Mouse (Mus musculus): ENCODE results near the gene Smarca5. TPM values are rescaled to one million over a fixed set of nuclear protein-coding genes. Genes with fewer than 3 reads are reported as not detected.
"Not testable (repeated sequence)": the region's sequence is repeated elsewhere in the genome, so short reads cannot be mapped to it uniquely, and the experiment has no call there.

Smarca5 gene
- 10 to 100 TPM; 47.0 to 59.6 TPM for total RNA-seq (2021)

DNA sequence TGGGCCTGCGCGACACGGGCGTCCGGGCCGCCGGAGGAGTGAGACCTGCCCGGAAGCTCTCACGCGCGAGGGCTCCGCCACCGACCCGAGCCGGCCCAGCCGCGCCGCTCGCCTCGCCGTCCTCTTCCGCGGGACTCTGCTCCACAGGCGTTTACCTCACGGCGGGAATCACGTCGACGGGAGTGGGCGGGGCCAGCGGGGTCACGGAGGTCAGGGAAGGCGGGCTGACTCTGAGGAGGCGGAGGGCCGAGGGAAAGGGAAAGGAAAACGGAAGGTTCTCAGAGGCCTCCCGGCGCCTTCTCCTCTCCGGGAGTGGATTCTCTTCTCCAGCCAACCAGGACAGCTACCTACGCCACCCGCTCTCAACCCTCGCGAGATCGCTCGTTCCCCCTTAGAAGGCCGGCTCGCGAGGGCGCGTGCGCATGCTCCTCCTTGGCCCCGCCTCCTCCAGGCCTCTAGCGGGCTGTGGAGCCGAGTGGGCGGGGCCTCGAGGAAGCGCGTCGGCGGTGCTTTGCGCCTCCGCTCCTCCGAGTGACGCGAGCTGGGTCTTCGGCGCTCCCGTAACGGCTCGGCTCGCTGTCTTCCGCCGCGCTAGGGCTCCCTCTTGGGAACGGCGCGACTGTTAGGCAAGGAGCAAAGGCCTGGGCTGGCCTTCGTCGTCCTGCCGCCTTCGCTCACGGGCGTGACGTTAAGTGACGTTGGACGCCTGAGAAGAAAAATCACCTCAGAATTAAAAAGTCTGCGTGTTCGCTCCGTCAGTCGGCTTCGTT, at the start of gene Smarca5:
Smarca5 (minus strand) TSS at position 343 of the 770 bp plus-strand sequence.
- intact Hi-C loops (cut with DNase I) = not testable (repeated sequence)
- DNase-seq (ENCODE audit: low spot score in 2 of 2) = peak; percentile 93 to 94

DNA sequence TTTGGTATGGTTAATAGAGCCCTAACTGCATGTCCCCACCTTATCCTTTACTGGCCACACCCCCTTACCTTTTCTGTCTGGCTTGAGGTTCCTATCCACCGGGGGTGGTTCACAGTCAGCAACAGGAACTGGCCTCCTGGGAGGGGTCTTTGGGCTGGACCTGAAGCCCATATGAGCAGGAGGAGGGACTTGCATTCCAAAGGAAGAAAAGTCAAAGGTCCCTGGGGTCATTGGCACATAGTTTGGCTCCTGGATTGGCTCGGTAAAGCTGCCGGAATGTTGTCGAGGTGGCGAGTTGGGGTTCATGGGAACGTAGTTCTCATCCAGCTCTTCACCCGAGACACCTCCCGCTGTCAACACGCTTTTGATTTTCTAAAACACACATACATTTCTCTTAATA, 45.3 kb upstream of the Smarca5 start:
- DNase-seq (ENCODE audit: low spot score in 2 of 2) = no peak
- intact Hi-C loops (cut with DNase I) = no loop called here

GRCm38 (mm10) chr8:80783271-80783670, 44.0 kb upstream of the Smarca5 start:
- DNase-seq (ENCODE audit: low spot score in 2 of 2) = no peak
- intact Hi-C loops (cut with DNase I) = no loop called here

GRCm38 (mm10) chr8:80781338-80781737, 42.0 kb upstream of the Smarca5 start:
- no peak for DNase-seq (ENCODE audit: low spot score in 2 of 2)
- intact Hi-C loops (cut with DNase I) = no loop called here

DNA sequence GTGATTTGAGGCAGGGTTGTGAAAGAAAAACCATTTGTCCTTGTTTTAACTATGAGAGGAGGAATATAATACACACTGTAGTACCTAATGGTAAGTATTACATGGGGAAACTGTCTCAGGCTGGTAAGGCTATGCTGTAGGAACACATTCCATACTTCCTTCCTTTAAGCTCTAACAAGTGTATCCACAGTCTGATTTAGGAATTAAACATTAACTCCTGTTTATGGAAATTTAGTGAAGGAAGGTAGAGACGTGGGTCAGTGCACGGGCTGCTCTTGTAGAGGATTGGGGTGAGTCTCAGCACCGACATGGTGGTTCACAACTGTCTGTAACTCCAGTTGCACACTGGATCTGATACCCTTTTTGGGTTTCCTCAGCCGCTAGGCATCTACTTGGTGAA, 41.0 kb upstream of the Smarca5 start:
- DNase-seq (ENCODE audit: low spot score in 2 of 2) = no peak
- intact Hi-C loops (cut with DNase I) = no loop called here

- no peak for DNase-seq (ENCODE audit: low spot score in 2 of 2)
- intact Hi-C loops (cut with DNase I) = loop anchor here (10.0 kb wide), 1 partner anchor 108 kb away; the partner anchor contains the start of gene Gab1
Measured at GRCm38 (mm10) chr8:80776436-80776835, 37.1 kb upstream of the Smarca5 start.

DNA sequence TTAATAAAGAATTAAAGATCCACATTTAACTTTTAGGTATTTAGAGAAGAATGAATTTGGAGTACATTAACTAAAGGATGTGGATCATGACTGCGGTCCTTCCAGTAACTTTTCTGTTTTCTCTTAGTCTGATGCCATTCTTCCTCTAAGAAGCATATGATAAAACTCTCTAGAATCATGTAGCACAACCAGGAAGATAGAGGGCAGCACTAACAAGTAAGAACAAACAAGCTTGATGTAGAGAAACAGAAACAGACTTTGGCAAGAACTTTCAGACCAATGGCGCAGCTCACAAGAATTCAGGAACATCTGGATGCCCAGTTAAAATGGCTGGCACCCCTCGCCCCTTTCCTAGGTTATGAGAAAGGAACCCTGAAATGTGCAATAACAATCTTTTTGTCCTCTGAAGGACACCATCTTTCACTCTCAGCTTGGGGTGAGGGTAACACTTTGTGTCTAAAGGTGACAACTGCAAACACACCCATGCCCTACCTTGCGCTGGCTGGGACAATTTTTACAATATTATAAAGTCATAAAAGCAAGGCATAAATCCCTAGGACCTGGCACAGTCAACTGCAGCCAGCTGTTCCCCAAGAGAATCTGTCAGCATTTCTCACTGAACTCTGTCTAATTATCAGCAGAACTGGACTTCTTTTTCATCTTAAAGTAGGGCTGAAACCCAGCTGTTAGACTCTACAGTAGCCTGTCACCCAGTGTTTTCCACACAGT, 33.6 kb upstream of the Smarca5 start:
- no peak for DNase-seq (ENCODE audit: low spot score in 2 of 2)
- intact Hi-C loops (cut with DNase I) = loop anchor here (5.0 to 10.0 kb wide), 2 partner anchors 112 to 219 kb away; partner anchors contain the start of gene Gab1

DNA sequence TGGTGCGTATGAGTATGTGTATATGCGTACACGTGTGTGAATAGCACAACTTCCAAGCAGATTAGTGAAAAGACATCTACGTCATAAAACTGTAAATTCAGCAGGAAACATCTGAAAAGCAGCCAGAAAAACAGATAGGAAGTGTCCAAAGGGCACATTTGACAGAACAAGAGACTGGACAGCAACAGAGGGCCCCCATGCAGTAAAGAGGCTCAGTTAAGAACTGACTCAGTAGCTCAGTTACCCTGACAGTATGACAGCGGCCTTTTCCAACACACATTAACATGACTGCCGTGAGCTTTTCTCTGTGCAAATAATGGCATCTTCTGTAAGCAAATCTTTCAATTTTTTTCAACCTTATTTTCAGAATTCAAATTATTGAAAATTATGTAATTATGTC, 29.2 kb upstream of the Smarca5 start:
- intact Hi-C loops (cut with DNase I) = no loop called here
- DNase-seq (ENCODE audit: low spot score in 2 of 2) = no peak

GRCm38 (mm10) chr8:80753017-80753715, 13.9 kb upstream of the Smarca5 start:
- peak; percentile 61 to 77 for DNase-seq (ENCODE audit: low spot score in 2 of 2)
- intact Hi-C loops (cut with DNase I) = loop anchor here (5.0 kb wide), 2 partner anchors 124 to 244 kb away; no protein-coding TSS in a partner anchor

DNA sequence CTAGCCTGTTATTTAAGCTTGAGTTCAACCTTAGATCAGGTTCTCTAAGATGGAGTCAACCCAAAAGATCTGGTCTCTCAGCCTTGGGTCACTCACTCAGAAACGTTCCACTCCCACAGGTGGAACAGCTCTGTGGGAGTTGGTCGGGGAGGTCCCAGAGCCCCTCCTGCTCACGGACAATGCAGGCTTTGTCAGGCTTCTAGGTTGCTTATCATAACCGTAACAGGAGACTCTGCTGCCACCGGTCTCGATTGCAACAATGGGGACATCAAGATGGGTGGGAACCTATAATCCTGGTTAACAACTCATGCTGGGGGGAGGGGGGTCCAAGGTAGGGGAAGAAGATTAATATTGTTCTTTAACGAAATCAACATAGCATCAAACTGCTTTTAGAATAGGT, 13.1 kb upstream of the Smarca5 start:
- intact Hi-C loops (cut with DNase I) = loop anchor here (5.0 kb wide), 2 partner anchors 125 to 245 kb away; no protein-coding TSS in a partner anchor

GRCm38 (mm10) chr8:80749091-80749490, 9.8 kb upstream of the Smarca5 start:
- intact Hi-C loops (cut with DNase I) = no loop called here
- DNase-seq (ENCODE audit: low spot score in 2 of 2) = no peak

More for the DNA sequence above, 13.1 kb upstream of the Smarca5 start:
- DNase-seq (ENCODE audit: low spot score in 2 of 2) = no peak

DNA sequence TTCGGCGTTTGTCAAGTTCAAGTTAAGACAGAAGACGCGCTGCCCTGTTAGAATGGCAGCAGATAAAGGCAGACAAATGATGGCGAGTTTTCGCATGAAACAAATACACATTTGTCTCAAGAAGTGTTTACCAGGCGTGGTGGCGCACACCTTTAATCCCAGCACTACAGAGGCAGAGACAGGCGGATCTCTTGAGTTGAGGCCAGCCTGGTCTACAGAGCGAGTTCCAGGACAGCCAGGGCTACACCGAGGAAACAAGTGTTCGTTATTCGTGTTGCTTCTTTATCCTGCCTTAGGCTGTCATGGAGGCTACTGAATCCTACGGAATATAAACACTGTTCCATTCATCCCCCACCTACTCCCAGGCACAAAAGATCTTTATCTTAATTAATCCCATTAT, 635 bp upstream of the Smarca5 start:
- no peak for DNase-seq (ENCODE audit: low spot score in 2 of 2)
- intact Hi-C loops (cut with DNase I) = no loop called here

DNA sequence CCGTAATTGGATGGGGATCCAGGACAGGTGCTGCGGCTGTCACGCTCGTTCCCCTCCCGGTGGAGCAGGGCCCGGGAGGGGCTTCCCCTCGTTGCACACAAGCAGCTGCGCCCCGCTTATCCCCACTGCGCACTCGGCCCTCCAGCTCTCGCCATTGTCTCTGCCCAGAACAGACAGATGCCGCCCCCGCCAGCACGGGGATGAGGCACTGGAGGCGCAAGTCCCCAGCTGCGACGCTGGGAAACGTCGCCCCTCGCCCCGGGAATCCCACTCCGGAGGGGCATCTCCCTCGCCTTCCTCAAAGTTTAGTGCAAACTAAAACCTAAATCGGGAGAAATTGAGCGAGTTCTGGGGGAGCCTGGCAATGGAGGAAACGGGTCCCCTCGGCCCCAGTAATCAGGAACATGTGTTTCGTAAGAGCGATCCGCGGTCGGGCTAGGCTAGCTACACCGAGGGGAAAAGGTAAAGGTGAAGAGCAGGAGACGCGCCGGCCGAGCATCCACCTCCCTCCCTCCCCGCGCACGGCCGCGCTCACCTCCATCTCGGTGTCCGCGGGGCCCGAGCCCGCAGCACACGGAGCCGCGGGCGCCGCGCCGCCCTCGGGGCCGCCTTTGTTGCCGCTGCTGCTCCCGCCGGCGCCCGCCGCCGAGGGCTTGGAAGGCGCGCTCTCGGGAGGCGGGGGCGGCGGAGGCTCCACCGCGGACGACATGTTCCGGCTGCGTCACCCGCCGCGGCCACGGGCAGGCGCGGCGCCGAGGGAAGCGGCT, 726 bp downstream of the Smarca5 start:
- DNase-seq (ENCODE audit: low spot score in 2 of 2) = peak; percentile 65 to 74
- intact Hi-C loops (cut with DNase I) = no loop called here

- intact Hi-C loops (cut with DNase I) = no loop called here
- DNase-seq (ENCODE audit: low spot score in 2 of 2) = no peak
Measured at GRCm38 (mm10) chr8:80738046-80738387, 1.3 kb downstream of the Smarca5 start.

GRCm38 (mm10) chr8:80732326-80732725, 7.0 kb downstream of the Smarca5 start:
- no peak for DNase-seq (ENCODE audit: low spot score in 2 of 2)
- intact Hi-C loops (cut with DNase I) = no loop called here

- intact Hi-C loops (cut with DNase I) = no loop called here
- DNase-seq (ENCODE audit: low spot score in 2 of 2) = no peak
Measured at GRCm38 (mm10) chr8:80714461-80714860, 24.8 kb downstream of the Smarca5 start.

GRCm38 (mm10) chr8:80710670-80711400, 28.5 kb downstream of the Smarca5 start:
- intact Hi-C loops (cut with DNase I) = no loop called here
- DNase-seq (ENCODE audit: low spot score in 2 of 2) = no peak

GRCm38 (mm10) chr8:80688141-80688540, 51.2 kb downstream of the Smarca5 start:
- peak; percentile 35 to 47 for DNase-seq (ENCODE audit: low spot score in 2 of 2)
- intact Hi-C loops (cut with DNase I) = loop anchor here (1.0 to 10.0 kb wide), 2 partner anchors 195 to 953 kb away; partner anchors contain the start of gene Gypa

Data from left cerebral cortex, postnatal 36 days (tissue).